Mouse (Mus musculus): ENCODE measurements at regions not wholly inside any gene's neighbourhood (a gene's known extent, or its start where the extent isn't known, plus 50 kb on each side); places are given as distances from the start of the nearest gene placed in this dataset.

DNA sequence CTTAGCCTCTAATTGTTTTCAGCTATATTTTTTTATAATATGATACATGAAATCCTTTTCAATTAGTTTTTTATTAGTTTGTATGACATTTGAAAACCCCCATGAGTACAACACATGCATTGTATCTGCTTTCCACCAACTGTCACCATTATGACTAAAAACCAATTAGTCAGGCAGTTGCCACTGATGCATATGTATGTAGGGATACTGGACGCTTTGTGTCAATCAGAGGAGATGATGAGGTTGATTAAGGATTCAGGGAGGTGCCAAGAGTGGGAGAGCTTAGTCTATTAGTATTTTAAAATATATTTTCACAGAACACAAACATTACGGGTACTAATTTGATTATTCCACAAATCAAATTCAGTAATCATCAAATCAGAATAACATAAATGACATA, 593.6 kb downstream of the Stpg2 start:
- Histone ChIP-seq H3K27ac (ENCODE audit: control insufficient read depth, low read depth, low read length) (no peak overlapping the region), H3K79me2 (ENCODE audit: control insufficient read depth, insufficient read depth, low read length, poor library complexity) (no peaks in the 10 kb centered on the region), H3K36me3 (ENCODE audit: control insufficient read depth in 1 of 2, insufficient read depth in 2 of 2, low read length in 2 of 2) (no peaks in the 10 kb centered on the region), H3K4me3 (ENCODE audit: control insufficient read depth in 1 of 2, insufficient read depth in 1 of 2, low read depth in 2 of 2, low read length in 2 of 2) (no peak overlapping the region), H3K9ac (ENCODE audit: control insufficient read depth, low read depth, low read length, poor library complexity, severe bottlenecking) (no peak overlapping the region), H3K9me3 (replicated peaks; ENCODE audit: insufficient read depth, low read length) (no peaks in the 10 kb centered on the region), H3K27me3 (ENCODE audit: control insufficient read depth in 1 of 2, insufficient read depth in 2 of 2, low read length in 2 of 2) (no peaks in the 10 kb centered on the region), H3K4me1 (ENCODE audit: control insufficient read depth in 1 of 2, insufficient read depth in 2 of 2, low read length in 2 of 2) (no peaks in the 10 kb centered on the region)
- no peak for DNase-seq (ENCODE audit: low read depth, low spot score)
- no peak for TF ChIP-seq POLR2AphosphoS2 (IDR thresholded peaks at IDR 0.05; ENCODE audit: low read length)
- TF ChIP-seq CTCF (IDR thresholded peaks at IDR 0.05 in 2 of 3, conservative IDR thresholded peaks at IDR 0.05 in 1 of 3; ENCODE audit: control insufficient read depth in 1 of 3, insufficient read depth in 1 of 3, low read depth in 2 of 3, low read length in 3 of 3, poor library complexity in 1 of 3, severe bottlenecking in 1 of 3) = no peak
- no peak for TF ChIP-seq MAX (IDR thresholded peaks at IDR 0.05; ENCODE audit: low read length)
- no peak for TF ChIP-seq RCOR1 (IDR thresholded peaks at IDR 0.05; ENCODE audit: low read depth, low read length)
- no peak for TF ChIP-seq TBP (IDR thresholded peaks at IDR 0.05; ENCODE audit: low read depth, low read length)
- TF ChIP-seq MYB (IDR thresholded peaks at IDR 0.05; ENCODE audit: low read depth, low read length) = no peak
- TF ChIP-seq EP300 (IDR thresholded peaks at IDR 0.05; ENCODE audit: low read depth in 1 of 2, low read length in 2 of 2) = no peak
- TF ChIP-seq E2F4 (IDR thresholded peaks at IDR 0.05; ENCODE audit: borderline replicate concordance, low read depth, low read length) = no peak
- TF ChIP-seq RAD21 (IDR thresholded peaks at IDR 0.05; ENCODE audit: low read depth, low read length) = no peak
- TF ChIP-seq BHLHE40 (IDR thresholded peaks at IDR 0.05; ENCODE audit: borderline replicate concordance, low read depth, low read length) = no peak
- TF ChIP-seq MYC (IDR thresholded peaks at IDR 0.05; ENCODE audit: low read depth, low read length) = no peak

DNA sequence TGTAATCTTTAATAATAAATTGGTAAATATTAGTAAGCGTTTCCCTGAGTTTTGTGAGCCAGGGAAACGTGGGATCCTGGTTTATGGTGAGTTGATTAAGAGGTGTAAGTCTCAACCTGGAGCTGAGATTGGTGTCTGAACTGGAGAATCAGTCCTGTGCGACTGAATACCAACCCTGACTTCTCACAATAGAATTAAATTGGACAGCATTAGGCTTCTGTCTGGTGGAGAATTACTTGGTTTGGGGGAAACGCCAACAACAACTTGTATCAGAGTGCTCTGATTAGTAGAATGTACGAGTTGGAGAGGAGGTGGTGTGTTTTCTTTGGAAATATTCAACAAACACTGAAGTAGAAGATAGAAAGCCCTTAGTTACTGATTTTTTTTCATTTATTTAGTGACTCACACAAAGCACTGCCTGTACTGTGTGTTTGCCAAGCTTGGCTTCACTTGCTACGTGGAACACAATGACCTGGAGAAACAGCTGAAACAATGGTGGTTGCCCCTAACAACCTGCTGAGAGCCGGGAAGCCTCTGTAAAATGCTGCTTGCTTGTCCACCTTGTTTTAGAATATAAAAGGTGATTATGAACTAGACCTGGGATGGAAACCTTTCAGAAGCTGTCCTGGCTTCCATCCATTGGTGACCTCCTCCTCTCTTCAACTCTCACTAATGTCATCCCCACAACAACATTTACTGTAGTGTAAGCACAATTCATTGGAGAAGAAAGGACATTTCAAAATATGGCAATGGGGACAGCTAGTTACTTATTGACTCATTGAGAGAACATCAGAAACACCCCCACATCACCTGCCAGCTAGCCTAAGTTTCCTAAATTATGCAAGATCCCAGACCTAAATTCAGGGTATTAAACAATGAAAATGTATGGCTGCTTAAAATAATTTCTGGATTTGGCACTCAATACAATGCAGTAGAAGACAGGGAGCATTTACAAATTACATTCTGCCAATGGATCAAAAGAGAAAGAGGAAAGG, 597.5 kb downstream of the Stpg2 start:
- Histone ChIP-seq H3K9ac (ENCODE audit: control insufficient read depth, low read depth, low read length, poor library complexity, severe bottlenecking) (no peak overlapping the region), H3K4me1 (ENCODE audit: control insufficient read depth in 1 of 2, insufficient read depth in 2 of 2, low read length in 2 of 2) (no peaks in the 10 kb centered on the region), H3K4me3 (ENCODE audit: control insufficient read depth in 1 of 2, insufficient read depth in 1 of 2, low read depth in 2 of 2, low read length in 2 of 2) (no peak overlapping the region), H3K36me3 (ENCODE audit: control insufficient read depth in 1 of 2, insufficient read depth in 2 of 2, low read length in 2 of 2) (no peaks in the 10 kb centered on the region), H3K9me3 (replicated peaks; ENCODE audit: insufficient read depth, low read length) (no peaks in the 10 kb centered on the region), H3K27me3 (ENCODE audit: control insufficient read depth in 1 of 2, insufficient read depth in 2 of 2, low read length in 2 of 2) (no peaks in the 10 kb centered on the region), H3K79me2 (ENCODE audit: control insufficient read depth, insufficient read depth, low read length, poor library complexity) (no peaks in the 10 kb centered on the region), H3K27ac (ENCODE audit: control insufficient read depth, low read depth, low read length) (no peak overlapping the region)
- no peak for TF ChIP-seq NELFE (IDR thresholded peaks at IDR 0.05; ENCODE audit: low read depth, low read length)
- TF ChIP-seq ETS1 (IDR thresholded peaks at IDR 0.05; ENCODE audit: low read depth, low read length) = no peak
- no peak for TF ChIP-seq MYB (IDR thresholded peaks at IDR 0.05; ENCODE audit: low read depth, low read length)
- no peak for TF ChIP-seq JUND (IDR thresholded peaks at IDR 0.05; ENCODE audit: low read depth, low read length)
- no peak for TF ChIP-seq RAD21 (IDR thresholded peaks at IDR 0.05; ENCODE audit: low read depth, low read length)
- no peak for TF ChIP-seq E2F4 (IDR thresholded peaks at IDR 0.05; ENCODE audit: borderline replicate concordance, low read depth, low read length)
- DNase-seq (ENCODE audit: low read depth, low spot score) = no peak

Measured in MEL (cell line).